Mouse (Mus musculus) cortical plate, adult 2 months (tissue): ENCODE results near the gene Tsc22d4.

ENCODE experiments used
- CTCF ChIP-seq: fragments of 200-500 bp; IDR thresholded peaks from 2 replicates; pipeline ENCODE4 v1.5.1; 2011; ENCODE audit warnings: mild to moderate bottlenecking, control low read depth, low read length; ENCODE audit not compliant: insufficient read depth; ENCODE audit errors: extremely low read depth
- POLR2A ChIP-seq: fragments of 200-500 bp; IDR thresholded peaks from 2 replicates; pipeline ENCODE4 v1.6.1; 2011; ENCODE audit warnings: mild to moderate bottlenecking, low read length, control low read depth; ENCODE audit not compliant: insufficient read depth; ENCODE audit errors: extremely low read depth

GRCm38 (mm10) chr5:137783901-137784540 lies 38.5 kb downstream of the Tsc22d4 start:
- no peak for TF ChIP-seq POLR2A
- TF ChIP-seq CTCF, result no peak
